Mouse (Mus musculus) embryonic facial prominence, embryonic 12.5 days (tissue): ENCODE results near the gene Rapsn. TPM values are rescaled to one million over a fixed set of nuclear protein-coding genes. Genes with fewer than 3 reads are reported as not detected.
"Not testable (repeated sequence)": the region's sequence is repeated elsewhere in the genome, so short reads cannot be mapped to it uniquely, and the experiment has no call there.

Experiments used
- ATAC-seq: fragments of 200-750 bp; cut with Nextera tagmentation; 2 replicates; pipeline ENCODE4 v1.8.0; 2017; ENCODE audit not compliant: insufficient number of reproducible peaks, insufficient read depth, low FRiP score, low TSS enrichment
- H3K27ac ChIP-seq: fragments of 300-500 bp; sonication (generic); 2 replicates; pipeline ENCODE4 v1.5.1; 2016; ENCODE audit warnings: mild to moderate bottlenecking
- H3K27me3 ChIP-seq: fragments of 300-500 bp; sonication (generic); 2 replicates; pipeline ENCODE4 v1.6.1; 2016; ENCODE audit warnings: mild to moderate bottlenecking, moderate library complexity
- H3K36me3 ChIP-seq: fragments of 300-500 bp; sonication (generic); 2 replicates; pipeline ENCODE4 v1.6.1; 2016; ENCODE audit warnings: mild to moderate bottlenecking
- H3K4me1 ChIP-seq: fragments of 300-500 bp; sonication (generic); 2 replicates; pipeline ENCODE4 v1.6.1; 2016
- H3K4me2 ChIP-seq: fragments of 300-500 bp; sonication (generic); replicated peaks from 2 replicates; pipeline ENCODE4 v1.6.1; 2016; ENCODE audit warnings: mild to moderate bottlenecking, moderate library complexity
- H3K4me3 ChIP-seq: fragments of 300-500 bp; sonication (generic); 2 replicates; pipeline ENCODE4 v1.5.1; 2016; ENCODE audit warnings: mild to moderate bottlenecking
- H3K9ac ChIP-seq: fragments of 300-500 bp; sonication (generic); 2 replicates; pipeline ENCODE4 v1.6.1; 2016; ENCODE audit warnings: mild to moderate bottlenecking, moderate library complexity
- H3K9me3 ChIP-seq: fragments of 300-500 bp; sonication (generic); 2 replicates; pipeline ENCODE4 v1.6.1; 2016; ENCODE audit warnings: mild to moderate bottlenecking, moderate library complexity
- WGBS: fragments of 180-500 bp; shearing (Covaris S2); methylation state at CpG from one replicate; pipeline ENCODE4 v1.1.7; 2016; 5-methylcytosine and 5-hydroxymethylcytosine counted together
- polyA plus RNA-seq: library from polyadenylated mRNA; unstranded; fragments of >200 nt; fragmentation: Nextera tagmentation; extraction: Ambion mirVana; gene quantifications from 2 replicates; pipeline ENCODE4 v1.2.1, GENCODE M21; 2016

Rapsn gene
- 6.6 and 8.3 TPM in 2 replicates for polyA plus RNA-seq

DNA sequence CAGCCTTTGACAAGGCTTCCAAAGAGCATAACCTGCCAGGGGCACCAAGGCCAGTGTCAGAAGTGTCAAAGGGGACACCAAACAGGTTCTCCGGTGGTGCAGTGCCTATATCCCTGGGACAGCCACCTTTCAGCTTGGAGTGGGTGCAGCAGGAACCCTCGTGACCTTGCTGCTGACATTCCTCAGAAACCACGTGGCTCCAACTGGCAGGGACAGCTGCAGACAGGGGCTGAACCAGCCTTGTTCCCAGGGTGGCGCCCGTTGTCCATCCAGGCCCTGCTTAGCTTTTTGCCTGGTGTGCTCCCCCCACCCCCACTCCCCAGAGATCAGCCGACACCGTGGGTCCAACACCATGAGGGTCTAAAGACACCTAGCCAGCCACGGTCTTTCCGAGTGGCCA, at the start of gene Rapsn:
Gene Rapsn (plus strand): TSS at position 236 of the 400 bp plus-strand sequence.
- Histone ChIP-seq H3K9me3 (no peaks in the 10 kb centered on the region), H3K9ac (no peak within 1 kb of the TSS), H3K27me3 (no peaks in the 10 kb centered on the region), H3K27ac (no peak within 1 kb of the TSS), H3K4me2 (no peak within 1 kb of the TSS), H3K36me3 (no peaks in the 10 kb centered on the region), H3K4me1 (no peaks in the 10 kb centered on the region), H3K4me3 (no peak within 1 kb of the TSS)
- 67% methylated on average over 9 of the region's 9 CpGs for WGBS
- ATAC-seq = no peak

DNA sequence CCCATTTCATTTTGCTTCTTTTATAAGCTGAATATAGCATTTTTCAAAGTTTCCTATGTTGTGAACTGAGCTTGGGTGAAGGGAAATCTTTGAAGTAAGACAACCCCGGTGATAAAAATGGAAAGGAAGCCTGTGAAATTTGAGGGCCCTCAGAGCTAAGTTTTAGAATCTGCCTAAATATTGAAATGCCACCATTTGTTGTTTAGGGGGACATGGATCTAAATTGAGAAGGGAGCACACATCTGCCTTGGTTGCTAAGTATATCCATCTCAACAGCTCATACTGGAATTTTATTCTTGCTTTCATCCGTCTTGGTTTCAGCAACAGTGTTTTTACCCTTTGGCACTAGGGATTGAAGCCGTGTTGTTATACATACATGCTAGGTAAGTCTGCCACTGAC, 49.4 kb upstream of the Rapsn start:
- Histone ChIP-seq H3K36me3 (no peaks in the 10 kb centered on the region), H3K4me3 (no peak overlapping the region), H3K4me2 (no peak overlapping the region), H3K9ac (no peak overlapping the region), H3K27me3 (no peaks in the 10 kb centered on the region), H3K9me3 (no peaks in the 10 kb centered on the region), H3K27ac (no peak overlapping the region), H3K4me1 (no peaks in the 10 kb centered on the region)
- 90% methylated on average over 3 of the region's 3 CpGs for whole genome bisulfite sequencing
- ATAC-seq = no peak

- H3K36me3 ChIP-seq = peaks cover 82% of the 10 kb centered on the region
- no peak for ATAC-seq
Measured at GRCm38 (mm10) chr2:91008536-91008935, 26.9 kb upstream of the Rapsn start.

GRCm38 (mm10) chr2:91013881-91014280, 21.5 kb upstream of the Rapsn start:
- Histone ChIP-seq H3K9ac (no peak overlapping the region), H3K4me3 (no peak overlapping the region), H3K27ac (no peak overlapping the region), H3K36me3 (peaks cover 74% of the 10 kb centered on the region), H3K9me3 (no peaks in the 10 kb centered on the region), H3K27me3 (no peaks in the 10 kb centered on the region), H3K4me2 (no peak overlapping the region), H3K4me1 (no peaks in the 10 kb centered on the region)
- ATAC-seq = no peak
- WGBS = 97% methylated on average over 2 of the region's 2 CpGs

More at GRCm38 (mm10) chr2:91008536-91008935, 26.9 kb upstream of the Rapsn start:
- H3K27ac ChIP-seq = no peak overlapping the region
- no peaks in the 10 kb centered on the region for H3K27me3 ChIP-seq
- WGBS = 98% methylated on average over 8 of the region's 8 CpGs
- no peak overlapping the region for H3K4me3 ChIP-seq
- no peaks in the 10 kb centered on the region for H3K4me1 ChIP-seq
- no peak overlapping the region for H3K9ac ChIP-seq
- H3K9me3 ChIP-seq = no peaks in the 10 kb centered on the region
- no peak overlapping the region for H3K4me2 ChIP-seq

DNA sequence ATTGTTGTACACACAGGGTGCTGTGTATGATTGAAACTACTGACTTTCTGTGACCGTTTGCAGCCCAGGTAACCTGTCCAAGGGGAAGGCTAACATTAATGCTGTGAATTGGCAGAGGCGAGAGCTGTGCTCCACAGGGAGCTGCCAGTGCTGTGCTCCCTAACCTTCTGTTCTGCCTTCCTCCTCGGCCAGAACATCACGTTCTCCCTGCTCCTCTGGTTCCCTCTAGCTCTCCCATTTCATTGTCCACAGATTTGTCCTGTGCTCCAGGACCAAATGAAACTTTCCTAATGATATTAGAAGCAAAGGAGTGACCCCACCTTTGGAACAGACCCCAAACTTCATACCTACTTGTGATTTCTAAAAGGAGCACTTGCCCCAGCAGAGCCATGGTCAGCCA, 20.0 kb upstream of the Rapsn start:
- no peaks in the 10 kb centered on the region for H3K4me1 ChIP-seq
- H3K27ac ChIP-seq = no peak overlapping the region
- H3K9me3 ChIP-seq = no peaks in the 10 kb centered on the region
- H3K4me3 ChIP-seq = no peak overlapping the region
- H3K27me3 ChIP-seq = no peaks in the 10 kb centered on the region
- no peak for ATAC-seq
- no peak overlapping the region for H3K4me2 ChIP-seq
- 82% methylated on average over 4 of the region's 4 CpGs for WGBS
- H3K36me3 ChIP-seq = peaks cover 72% of the 10 kb centered on the region
- no peak overlapping the region for H3K9ac ChIP-seq

- ATAC-seq = no peak
- no peak overlapping the region for H3K4me2 ChIP-seq
- WGBS = 86% methylated on average over 8 of the region's 8 CpGs
- no peaks in the 10 kb centered on the region for H3K4me1 ChIP-seq
- no peak overlapping the region for H3K27ac ChIP-seq
- no peak overlapping the region for H3K4me3 ChIP-seq
- H3K9ac ChIP-seq = no peak overlapping the region
- no peaks in the 10 kb centered on the region for H3K9me3 ChIP-seq
- H3K36me3 ChIP-seq = peaks cover 56% of the 10 kb centered on the region
- H3K27me3 ChIP-seq = no peaks in the 10 kb centered on the region
Measured at GRCm38 (mm10) chr2:91018061-91018788, 17.2 kb upstream of the Rapsn start.

DNA sequence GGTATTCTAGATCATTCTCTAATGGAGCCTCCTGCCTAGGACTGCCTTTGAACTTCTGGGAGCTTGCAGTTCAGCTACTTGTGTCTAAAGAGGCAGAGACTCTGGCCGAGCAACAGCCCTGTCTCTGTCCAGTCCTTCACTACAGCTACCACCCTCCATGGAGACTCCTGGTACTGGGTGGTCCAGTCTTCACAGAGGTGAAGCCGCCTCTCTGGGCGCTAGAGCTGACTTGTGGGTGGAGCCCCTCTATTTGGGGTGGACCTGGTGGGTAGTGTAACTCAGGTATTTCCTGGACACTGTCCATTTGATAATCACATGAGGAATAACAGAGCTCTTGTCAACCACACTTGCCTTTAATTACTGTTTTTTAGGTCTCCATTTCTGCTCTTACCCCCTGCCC, 15.5 kb upstream of the Rapsn start:
- ATAC-seq = no peak
- no peak overlapping the region for H3K4me3 ChIP-seq
- WGBS = 92% methylated on average over 3 of the region's 3 CpGs
- no peaks in the 10 kb centered on the region for H3K4me1 ChIP-seq
- H3K27me3 ChIP-seq = no peaks in the 10 kb centered on the region
- no peak overlapping the region for H3K27ac ChIP-seq
- H3K36me3 ChIP-seq = peaks cover 39% of the 10 kb centered on the region
- no peak overlapping the region for H3K4me2 ChIP-seq
- H3K9me3 ChIP-seq = no peaks in the 10 kb centered on the region
- no peak overlapping the region for H3K9ac ChIP-seq

DNA sequence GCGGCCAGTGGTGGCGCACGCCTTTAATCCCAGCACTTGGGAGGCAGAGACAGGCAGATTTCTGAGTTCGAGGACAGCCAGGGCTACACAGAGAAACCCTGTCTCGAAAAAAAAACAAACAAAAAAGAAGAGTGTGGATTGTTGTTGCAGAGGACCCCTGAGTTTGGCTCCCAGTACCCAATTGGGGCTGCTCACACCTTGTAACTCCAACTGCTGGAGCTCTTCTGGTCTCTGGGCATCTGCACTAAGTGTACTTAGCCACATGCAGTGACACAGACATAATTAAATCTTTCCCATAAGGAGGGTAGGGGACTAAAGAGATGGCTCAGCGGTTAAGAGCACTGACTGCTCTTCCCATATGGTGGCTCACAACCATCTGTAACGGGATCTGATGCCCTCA, 13.2 kb upstream of the Rapsn start:
- 89% methylated on average over 7 of the region's 7 CpGs for WGBS
- not testable (repeated sequence) for H3K27me3 ChIP-seq, H3K4me1 ChIP-seq, H3K4me2 ChIP-seq, H3K27ac ChIP-seq, H3K9ac ChIP-seq, ATAC-seq, H3K4me3 ChIP-seq, H3K9me3 ChIP-seq
- peaks cover 26% of the 10 kb centered on the region for H3K36me3 ChIP-seq

- Histone ChIP-seq H3K4me1 (no peaks in the 10 kb centered on the region), H3K4me2 (no peak overlapping the region), H3K9me3 (no peaks in the 10 kb centered on the region), H3K27me3 (no peaks in the 10 kb centered on the region), H3K4me3 (no peak overlapping the region), H3K27ac (no peak overlapping the region), H3K36me3 (peaks cover 20% of the 10 kb centered on the region), H3K9ac (no peak overlapping the region)
- 56% methylated on average over 2 of the region's 2 CpGs for WGBS
- ATAC-seq = no peak
Measured at GRCm38 (mm10) chr2:91023131-91023530, 12.3 kb upstream of the Rapsn start.

DNA sequence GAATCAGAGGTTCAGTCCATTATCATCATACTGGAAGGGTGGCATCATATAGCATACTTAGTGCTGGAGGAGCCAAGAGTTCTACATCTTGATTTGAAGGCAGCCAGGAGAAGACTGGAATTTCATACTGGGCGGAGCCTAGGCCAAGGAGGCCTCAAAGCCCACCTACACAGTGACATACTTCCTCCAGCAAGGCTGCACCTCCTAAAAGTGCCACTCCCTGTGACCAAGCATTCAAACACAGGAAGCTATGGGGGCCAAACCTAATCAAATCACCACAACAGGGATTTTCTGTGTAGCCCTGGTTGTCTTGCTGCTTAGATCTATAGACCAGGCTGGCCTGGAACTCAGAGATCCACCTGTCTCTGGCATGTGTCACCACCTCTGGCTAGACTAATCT, 11.5 kb upstream of the Rapsn start:
- no peak overlapping the region for H3K4me2 ChIP-seq

GRCm38 (mm10) chr2:91025081-91025516, 10.3 kb upstream of the Rapsn start:
- Histone ChIP-seq H3K4me2 (no peak overlapping the region), H3K9ac (no peak overlapping the region), H3K36me3 (peaks cover 8% of the 10 kb centered on the region), H3K4me3 (no peak overlapping the region), H3K27me3 (no peaks in the 10 kb centered on the region), H3K9me3 (no peaks in the 10 kb centered on the region), H3K27ac (no peak overlapping the region), H3K4me1 (no peaks in the 10 kb centered on the region)
- 82% methylated on average over 1 of the region's 1 CpGs for WGBS
- ATAC-seq = no peak

More for the DNA sequence above, 11.5 kb upstream of the Rapsn start:
- no peak for ATAC-seq
- H3K27me3 ChIP-seq = no peaks in the 10 kb centered on the region
- H3K9me3 ChIP-seq = no peaks in the 10 kb centered on the region
- H3K36me3 ChIP-seq = peaks cover 16% of the 10 kb centered on the region
- no peak overlapping the region for H3K9ac ChIP-seq
- no peaks in the 10 kb centered on the region for H3K4me1 ChIP-seq
- WGBS = 94% methylated on average over 1 of the region's 1 CpGs
- H3K4me3 ChIP-seq = no peak overlapping the region
- no peak overlapping the region for H3K27ac ChIP-seq

- ATAC-seq = no peak
- Histone ChIP-seq H3K9me3 (no peaks in the 10 kb centered on the region), H3K36me3 (peaks cover 2% of the 10 kb centered on the region; the same call in 1 of the 2 replicates), H3K4me3 (no peak overlapping the region), H3K9ac (no peak overlapping the region), H3K27me3 (no peaks in the 10 kb centered on the region), H3K27ac (no peak overlapping the region), H3K4me2 (no peak overlapping the region), H3K4me1 (no peaks in the 10 kb centered on the region)
- WGBS = 86% methylated on average over 1 of the region's 1 CpGs
Measured at GRCm38 (mm10) chr2:91026491-91026890, 8.9 kb upstream of the Rapsn start.
